Mouse (Mus musculus) testis, adult 2 months (tissue): ENCODE measurements around the gene Cnpy3. TPM values are rescaled to one million over a fixed set of nuclear protein-coding genes. Genes with fewer than 3 reads are reported as not detected.
"Not testable (repeated sequence)": the region's sequence is repeated elsewhere in the genome, so short reads cannot be mapped to it uniquely, and the experiment has no call there.

Experiments
- H3K27ac ChIP-seq: fragments of 200-500 bp; 2 replicates; pipeline ENCODE4 v1.5.1; 2012; ENCODE audit warnings: low read depth, low read length; ENCODE audit not compliant: control insufficient read depth, insufficient read depth
- H3K27me3 ChIP-seq: fragments of 200-500 bp; 2 replicates; pipeline ENCODE4 v1.6.1; 2012; ENCODE audit warnings: mild to moderate bottlenecking, low read length, moderate library complexity; ENCODE audit not compliant: control insufficient read depth, insufficient read depth
- H3K36me3 ChIP-seq: fragments of 200-500 bp; 2 replicates; pipeline ENCODE4 v1.6.1; 2012; ENCODE audit warnings: mild to moderate bottlenecking, low read length; ENCODE audit not compliant: control insufficient read depth, insufficient read depth
- H3K4me1 ChIP-seq: fragments of 200-500 bp; 2 replicates; pipeline ENCODE4 v1.6.1; 2012; ENCODE audit warnings: low read length; ENCODE audit not compliant: control insufficient read depth, insufficient read depth
- H3K4me3 ChIP-seq: fragments of 200-500 bp; 2 replicates; pipeline ENCODE4 v1.5.1; 2012; ENCODE audit warnings: low read depth, mild to moderate bottlenecking, low read length, moderate library complexity, mixed read lengths; ENCODE audit not compliant: control insufficient read depth
- CTCF ChIP-seq: fragments of 200-500 bp; IDR thresholded peaks from 2 replicates; pipeline ENCODE4 v1.5.1; 2012; ENCODE audit warnings: low read depth, mild to moderate bottlenecking, inconsistent platforms, low read length, moderate library complexity; ENCODE audit not compliant: control insufficient read depth, insufficient read depth, insufficient replicate concordance
- POLR2A ChIP-seq: fragments of 200-500 bp; IDR thresholded peaks from 2 replicates; pipeline ENCODE4 v1.6.1; 2012; ENCODE audit warnings: low read depth, mild to moderate bottlenecking, inconsistent platforms, low read length, moderate library complexity; ENCODE audit not compliant: control insufficient read depth
- polyA plus RNA-seq: library from polyadenylated mRNA; depleted of rRNA; stranded (reverse); fragments of >200 nt; gene quantifications from 2 replicates; pipeline ENCODE4 v1.2.3, GENCODE M21; 2012

The Cnpy3 gene
- polyA plus RNA-seq, 1 experiment = 18.9 TPM

- peaks cover 4% of the 10 kb centered on the region for H3K4me1 ChIP-seq
- H3K27me3 ChIP-seq = no peaks in the 10 kb centered on the region
- TF ChIP-seq POLR2A (peak; percentile 86), CTCF (no peak)
- H3K4me3 ChIP-seq = peak within 1 kb of the TSS; percentile 92
- peak within 1 kb of the TSS; percentile 87 for H3K27ac ChIP-seq
- H3K36me3 ChIP-seq = peaks cover 4% of the 10 kb centered on the region; the same call in 1 of the 2 replicates
These were observed 20.6 kb upstream of the Cnpy3 start, which contains the start of gene 2310039H08Rik for GRCm38 (mm10) chr17:46772404-46773277. Gene 2310039H08Rik, plus strand, starts transcription at chr17:46772635.

GRCm38 (mm10) chr17:46772038-46772403, 20.0 kb upstream of the Cnpy3 start:
- Histone ChIP-seq H3K36me3 (peaks cover 4% of the 10 kb centered on the region; the same call in 1 of the 2 replicates), H3K27ac (peak overlapping the region; percentile 67), H3K4me3 (peak overlapping the region; percentile 92), H3K27me3 (no peaks in the 10 kb centered on the region), H3K4me1 (peaks cover 4% of the 10 kb centered on the region)
- no peak for TF ChIP-seq CTCF
- no peak for TF ChIP-seq POLR2A

GRCm38 (mm10) chr17:46771616-46772015, 19.6 kb upstream of the Cnpy3 start:
- Histone ChIP-seq H3K27ac (no peak overlapping the region), H3K36me3 (peaks cover 4% of the 10 kb centered on the region; the same call in 1 of the 2 replicates), H3K27me3 (no peaks in the 10 kb centered on the region), H3K4me3 (no peak overlapping the region), H3K4me1 (peaks cover 4% of the 10 kb centered on the region)
- TF ChIP-seq POLR2A (no peak), CTCF (no peak)

DNA sequence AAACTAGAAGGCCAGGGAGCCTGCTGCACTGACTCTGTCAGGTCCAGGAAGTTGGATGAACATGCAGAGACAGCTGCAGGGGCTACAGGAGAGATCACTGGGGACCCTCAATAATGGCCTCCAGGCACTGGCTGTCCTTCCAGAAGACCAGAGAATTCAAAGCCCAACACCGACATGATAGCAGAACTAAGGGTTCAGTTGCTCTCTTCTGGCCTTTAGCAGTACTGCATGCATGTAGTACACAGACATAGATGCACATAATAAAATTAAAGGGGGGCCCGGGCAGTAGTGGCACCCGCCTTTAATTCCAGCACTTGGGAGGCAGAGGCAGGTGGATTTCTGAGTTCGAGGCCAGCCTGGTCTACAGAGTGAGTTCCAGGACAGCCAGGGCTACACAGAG, 19.0 kb upstream of the Cnpy3 start:
- H3K27me3 ChIP-seq = no peaks in the 10 kb centered on the region
- peaks cover 4% of the 10 kb centered on the region for H3K4me1 ChIP-seq
- TF ChIP-seq CTCF = no peak
- no peak for TF ChIP-seq POLR2A
- H3K4me3 ChIP-seq = no peak overlapping the region
- peaks cover 3% of the 10 kb centered on the region; the same call in 1 of the 2 replicates for H3K36me3 ChIP-seq
- no peak overlapping the region for H3K27ac ChIP-seq

GRCm38 (mm10) chr17:46770546-46770945, 18.5 kb upstream of the Cnpy3 start:
- TF ChIP-seq CTCF = no peak
- TF ChIP-seq POLR2A = no peak
- H3K36me3 ChIP-seq = no peaks in the 10 kb centered on the region
- H3K27me3 ChIP-seq = no peaks in the 10 kb centered on the region
- no peak overlapping the region for H3K27ac ChIP-seq
- no peak overlapping the region for H3K4me3 ChIP-seq
- peaks cover 4% of the 10 kb centered on the region for H3K4me1 ChIP-seq

DNA sequence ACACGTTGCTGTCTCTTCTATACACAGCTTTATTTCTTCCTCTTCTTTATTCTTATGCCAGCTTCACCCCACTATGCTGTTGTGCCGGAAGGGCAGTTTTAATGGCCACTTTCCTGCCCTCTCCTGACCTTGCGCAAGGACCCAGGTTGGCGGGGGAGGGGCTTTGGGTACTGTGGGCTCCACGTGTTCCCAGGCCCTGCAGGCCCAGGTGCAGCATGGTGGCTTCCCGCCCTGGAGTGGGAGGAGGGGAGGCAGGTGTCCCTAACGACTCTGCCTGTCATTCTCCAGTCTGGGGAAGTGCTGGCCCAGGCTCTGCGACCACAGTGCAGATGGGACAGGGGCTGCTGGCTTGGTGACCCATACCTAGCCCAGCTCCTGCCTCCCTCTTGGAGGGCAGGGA, 15.9 kb upstream of the Cnpy3 start:
- Histone ChIP-seq H3K27me3 (no peaks in the 10 kb centered on the region), H3K4me3 (no peak overlapping the region), H3K4me1 (no peaks in the 10 kb centered on the region; the same call in 1 of the 2 replicates), H3K27ac (no peak overlapping the region), H3K36me3 (no peaks in the 10 kb centered on the region)
- TF ChIP-seq POLR2A (no peak), CTCF (no peak)

DNA sequence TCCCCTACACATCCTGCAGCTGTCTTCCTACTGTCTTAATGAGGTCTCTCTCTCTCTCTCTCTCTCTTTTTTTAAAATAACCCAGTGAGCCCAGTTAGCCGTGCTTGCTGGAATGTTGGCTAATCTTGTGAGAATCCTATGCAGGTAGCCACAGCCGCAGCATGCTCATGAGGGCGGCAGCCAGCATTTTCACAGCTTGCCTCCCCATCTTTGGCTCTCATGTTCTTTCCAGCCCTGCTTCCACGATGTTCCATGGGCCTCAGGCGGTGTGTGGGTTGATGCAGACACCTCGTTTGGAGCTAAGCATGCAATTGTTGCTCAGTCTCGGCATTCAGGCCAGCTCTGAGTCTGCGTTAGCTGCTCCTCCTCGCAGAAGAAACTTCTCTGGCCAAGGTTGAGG, 12.9 kb upstream of the Cnpy3 start:
- H3K4me3 ChIP-seq, H3K27ac ChIP-seq, H3K27me3 ChIP-seq, H3K36me3 ChIP-seq, H3K4me1 ChIP-seq: not testable (repeated sequence)

DNA sequence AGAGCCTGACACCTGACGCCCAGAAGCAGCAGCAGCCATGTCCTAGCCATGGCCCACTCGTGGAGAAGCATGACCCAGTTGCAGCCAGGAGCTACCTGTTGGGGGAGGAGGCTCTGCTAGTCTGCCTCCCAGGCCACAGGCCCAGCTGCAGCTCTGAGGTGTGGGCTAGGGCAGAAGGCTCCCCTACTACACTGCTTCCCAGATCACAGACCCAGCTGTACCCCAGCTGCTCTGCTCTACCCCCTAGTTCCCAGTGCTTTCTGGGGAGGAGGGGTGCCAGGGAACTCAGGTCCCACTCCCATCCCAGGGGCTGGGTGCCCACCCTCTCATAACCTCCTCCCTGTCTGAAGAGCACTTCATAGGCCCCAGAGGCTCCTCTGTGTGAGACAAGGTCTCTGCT, 11.5 kb upstream of the Cnpy3 start, which contains the start of gene Ptcra:
Gene Ptcra, minus strand, starts transcription at position 169 of the 400 bp plus-strand sequence.
- H3K4me1 ChIP-seq = no peaks in the 10 kb centered on the region
- H3K27ac ChIP-seq = no peak within 1 kb of the TSS
- no peak within 1 kb of the TSS for H3K4me3 ChIP-seq
- H3K36me3 ChIP-seq = no peaks in the 10 kb centered on the region
- no peaks in the 10 kb centered on the region for H3K27me3 ChIP-seq
- no peak for TF ChIP-seq POLR2A
- no peak for TF ChIP-seq CTCF
